Mouse (Mus musculus): ENCODE measurements around the gene Nkain1. TPM values are rescaled to one million over a fixed set of nuclear protein-coding genes. Genes with fewer than 3 reads are reported as not detected.

Gene Nkain1
- not detected in 2 replicates for polyA plus RNA-seq (2015; fragmentation: Nextera tagmentation; extraction: Ambion mirVana)

DNA sequence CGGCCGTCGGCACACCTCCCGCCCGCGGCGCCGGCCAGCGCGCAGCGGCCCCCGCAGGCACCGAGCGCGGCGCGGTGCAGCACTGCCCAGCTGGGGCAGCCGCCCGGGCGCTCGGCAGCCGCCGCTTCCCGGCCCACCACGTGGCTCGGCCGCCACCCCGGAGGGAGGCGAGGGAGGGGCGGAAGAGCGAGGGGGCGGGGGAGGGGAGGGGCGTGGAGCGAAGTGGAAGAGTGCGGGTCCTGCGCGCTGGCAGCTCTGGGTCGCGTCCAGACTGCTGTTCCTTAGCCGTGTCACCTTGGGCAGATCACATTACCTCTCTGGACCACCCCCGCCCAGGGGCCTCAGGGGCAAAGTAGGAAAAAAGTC is at the start of gene Nkain1:
Gene Nkain1, minus strand, starts transcription at position 126 of the 366 bp plus-strand sequence.
- H3K27ac ChIP-seq (replicated peaks) = no peak within 1 kb of the TSS
- peaks cover 77% of the 10 kb centered on the region for H3K27me3 ChIP-seq
- H3K4me3 ChIP-seq (replicated peaks) = peak within 1 kb of the TSS; percentile 51
- no peak within 1 kb of the TSS for H3K9ac ChIP-seq
- H3K9me3 ChIP-seq (replicated peaks) = no peaks in the 10 kb centered on the region
- no peak for ATAC-seq (ENCODE audit: insufficient read depth)
- H3K36me3 ChIP-seq (replicated peaks) = no peaks in the 10 kb centered on the region
- WGBS (ENCODE audit: insufficient replicate concordance) = under 1% methylated on average over 39 of the region's 41 CpGs
- peaks cover 14% of the 10 kb centered on the region for H3K4me1 ChIP-seq (replicated peaks)
- peak within 1 kb of the TSS; percentile 76 for H3K4me2 ChIP-seq

DNA sequence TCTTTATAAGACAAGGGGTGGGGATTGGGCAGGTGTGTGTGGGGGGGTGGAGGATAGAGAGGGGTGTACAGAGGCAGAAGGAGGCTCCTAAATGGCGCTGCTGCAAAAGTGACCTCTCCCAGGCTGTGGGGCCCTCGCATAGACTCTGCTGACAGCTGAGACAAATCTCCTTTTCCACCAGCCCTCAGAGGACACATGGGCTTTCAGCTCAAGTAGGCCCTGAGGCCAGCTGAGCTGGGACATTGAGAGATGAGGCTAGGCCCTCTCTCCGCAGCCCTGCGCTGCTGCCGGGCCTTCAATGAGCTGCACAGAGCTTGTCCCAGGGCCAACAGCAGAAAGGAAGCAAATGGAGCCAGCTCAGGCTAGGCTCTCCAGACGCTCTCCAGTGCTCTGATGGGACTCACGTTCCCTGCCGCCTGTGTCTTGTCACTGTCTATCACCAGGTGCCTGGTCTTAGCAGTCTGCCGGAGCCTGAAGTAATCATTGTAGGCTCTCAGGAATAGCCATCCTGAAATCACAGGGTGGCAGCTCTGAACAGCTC is 4.8 kb upstream of the Nkain1 start:
- WGBS (ENCODE audit: insufficient replicate concordance) = 70% methylated on average over 9 of the region's 9 CpGs
- no peak overlapping the region for H3K4me3 ChIP-seq (replicated peaks)
- no peak overlapping the region for H3K9ac ChIP-seq
- H3K4me1 ChIP-seq (replicated peaks) = peaks cover 4% of the 10 kb centered on the region; the same call in 1 of the 2 replicates
- H3K27ac ChIP-seq (replicated peaks) = no peak overlapping the region
- H3K4me2 ChIP-seq = no peak overlapping the region
- peaks cover 35% of the 10 kb centered on the region for H3K27me3 ChIP-seq
- no peak for ATAC-seq (ENCODE audit: insufficient read depth)
- H3K36me3 ChIP-seq (replicated peaks) = no peaks in the 10 kb centered on the region
- H3K9me3 ChIP-seq (replicated peaks) = no peaks in the 10 kb centered on the region

DNA sequence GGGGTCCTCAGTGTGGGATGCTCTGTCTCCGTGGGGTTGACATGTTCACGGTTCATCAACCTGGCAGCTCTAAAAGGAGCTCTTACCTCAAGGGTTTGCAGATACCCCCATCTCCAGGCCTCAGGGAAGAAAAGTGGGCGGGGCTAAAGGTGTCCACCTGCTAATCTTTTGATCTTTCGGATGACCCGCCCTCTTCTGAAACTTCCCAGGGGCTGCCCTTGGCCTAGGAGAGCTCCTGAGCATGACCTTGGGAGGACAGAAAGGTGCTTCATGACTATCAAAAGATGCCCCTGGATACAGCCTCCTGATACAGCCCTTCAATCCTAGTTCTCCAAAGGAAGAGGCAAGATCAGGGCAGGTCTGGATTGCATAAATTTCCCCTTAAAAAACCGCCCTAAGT is 3.1 kb upstream of the Nkain1 start:
- peaks cover 52% of the 10 kb centered on the region for H3K27me3 ChIP-seq
- H3K4me1 ChIP-seq (replicated peaks) = peaks cover 14% of the 10 kb centered on the region
- no peaks in the 10 kb centered on the region for H3K9me3 ChIP-seq (replicated peaks)
- H3K27ac ChIP-seq (replicated peaks) = no peak overlapping the region
- no peak overlapping the region for H3K4me2 ChIP-seq
- no peaks in the 10 kb centered on the region for H3K36me3 ChIP-seq (replicated peaks)
- ATAC-seq (ENCODE audit: insufficient read depth) = no peak
- no peak overlapping the region for H3K9ac ChIP-seq
- 56% methylated on average over 6 of the region's 6 CpGs for WGBS (ENCODE audit: insufficient replicate concordance)
- H3K4me3 ChIP-seq (replicated peaks) = no peak overlapping the region

DNA sequence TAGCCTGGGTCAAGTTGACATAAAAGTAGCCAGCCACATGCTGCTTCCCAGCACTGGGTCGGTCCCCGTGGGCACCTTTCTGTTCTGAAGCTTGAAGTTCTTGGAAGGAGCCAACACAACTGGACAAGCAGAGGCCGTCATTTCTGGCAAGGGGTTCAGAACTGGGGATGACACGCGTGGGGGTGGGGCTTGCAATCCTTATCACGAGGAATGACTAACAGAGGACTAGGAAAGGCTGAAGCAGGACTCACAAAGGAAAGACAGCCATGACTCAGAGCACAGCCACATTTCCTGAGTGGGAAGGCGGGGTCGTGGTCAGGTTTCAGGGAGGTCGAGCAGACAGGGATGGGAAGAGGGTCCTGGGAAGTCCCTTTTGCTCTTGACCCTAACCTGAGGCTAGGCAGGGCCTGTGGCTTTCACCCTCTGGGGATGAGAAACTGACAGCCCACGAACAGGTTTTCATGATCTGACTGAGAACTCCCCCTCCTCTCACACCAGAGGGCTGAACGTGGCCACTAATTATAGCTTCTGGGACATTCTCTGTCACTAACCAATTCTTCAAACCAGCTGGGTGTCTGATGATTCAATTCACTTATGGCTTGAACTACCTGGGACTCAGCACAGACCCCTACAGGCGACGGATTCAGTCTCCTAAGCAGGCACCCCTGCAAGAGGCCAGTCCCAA is 2.4 kb upstream of the Nkain1 start:
- no peaks in the 10 kb centered on the region for H3K36me3 ChIP-seq (replicated peaks)
- no peak overlapping the region for H3K4me3 ChIP-seq (replicated peaks)
- no peak for ATAC-seq (ENCODE audit: insufficient read depth)
- peaks cover 59% of the 10 kb centered on the region for H3K27me3 ChIP-seq
- no peaks in the 10 kb centered on the region for H3K9me3 ChIP-seq (replicated peaks)
- 35% methylated on average over 13 of the region's 13 CpGs for WGBS (ENCODE audit: insufficient replicate concordance)
- no peak overlapping the region for H3K4me2 ChIP-seq
- no peak overlapping the region for H3K27ac ChIP-seq (replicated peaks)
- no peak overlapping the region for H3K9ac ChIP-seq
- peaks cover 14% of the 10 kb centered on the region for H3K4me1 ChIP-seq (replicated peaks)

DNA sequence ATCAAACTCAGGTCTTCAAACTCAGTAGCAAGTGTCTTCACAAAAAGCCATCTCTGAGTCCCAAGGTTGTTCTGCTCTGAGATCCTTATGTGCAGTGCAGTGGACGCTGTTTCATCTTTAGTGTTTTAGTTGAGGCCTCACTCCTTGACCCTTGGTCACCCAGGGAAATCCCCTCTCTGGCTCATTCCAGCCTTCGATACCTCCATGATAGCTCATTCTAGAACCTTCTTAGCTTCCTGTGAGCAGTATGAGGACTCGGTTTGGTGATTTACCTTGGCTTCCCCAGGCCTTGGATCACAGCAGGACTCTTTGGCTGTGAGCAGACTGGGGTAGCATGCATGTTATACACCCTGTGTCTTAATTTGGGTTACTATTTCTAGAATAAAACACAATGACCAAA is 1.6 kb upstream of the Nkain1 start:
- H3K27ac ChIP-seq (replicated peaks) = no peak overlapping the region
- no peak overlapping the region for H3K4me3 ChIP-seq (replicated peaks)
- H3K4me1 ChIP-seq (replicated peaks) = peaks cover 14% of the 10 kb centered on the region
- no peak overlapping the region for H3K9ac ChIP-seq
- no peaks in the 10 kb centered on the region for H3K9me3 ChIP-seq (replicated peaks)
- H3K27me3 ChIP-seq = peaks cover 66% of the 10 kb centered on the region
- ATAC-seq (ENCODE audit: insufficient read depth) = no peak
- 67% methylated on average over 3 of the region's 3 CpGs for WGBS (ENCODE audit: insufficient replicate concordance)
- no peak overlapping the region for H3K4me2 ChIP-seq
- H3K36me3 ChIP-seq (replicated peaks) = no peaks in the 10 kb centered on the region

DNA sequence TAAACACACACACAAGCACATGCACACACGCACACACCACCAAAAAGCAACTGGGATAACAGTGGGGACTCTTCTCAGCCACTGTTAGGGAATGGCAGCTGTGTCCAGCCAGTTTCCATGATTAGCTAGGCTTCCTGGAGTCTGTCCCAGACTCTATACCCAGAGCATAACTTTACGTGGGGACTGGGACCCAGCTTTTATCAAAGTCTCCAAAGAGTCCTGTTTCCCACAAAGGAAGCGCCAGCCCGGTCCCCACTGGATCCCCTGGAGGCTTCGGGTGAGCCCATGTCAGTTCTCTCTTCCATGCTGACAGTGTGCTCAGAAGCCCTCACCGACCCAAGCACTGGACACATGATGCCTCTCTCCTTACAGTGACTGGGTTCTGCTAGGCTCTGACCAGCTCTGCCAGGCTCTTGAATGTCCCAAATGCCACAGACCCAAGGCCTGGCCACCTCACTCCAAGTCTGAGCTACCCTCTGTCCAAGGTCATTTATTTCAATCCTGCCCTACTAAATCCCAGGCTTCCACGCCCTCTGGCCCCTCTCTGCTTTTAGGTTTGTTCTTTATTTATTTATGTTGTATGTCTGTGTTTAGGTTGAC is 988 bp upstream of the Nkain1 start:
- ATAC-seq (ENCODE audit: insufficient read depth) = no peak
- H3K27me3 ChIP-seq = peaks cover 71% of the 10 kb centered on the region
- H3K4me2 ChIP-seq = no peak overlapping the region
- no peak overlapping the region for H3K9ac ChIP-seq
- no peak overlapping the region for H3K4me3 ChIP-seq (replicated peaks)
- 67% methylated on average over 7 of the region's 7 CpGs for WGBS (ENCODE audit: insufficient replicate concordance)
- no peaks in the 10 kb centered on the region for H3K9me3 ChIP-seq (replicated peaks)
- H3K36me3 ChIP-seq (replicated peaks) = no peaks in the 10 kb centered on the region
- no peak overlapping the region for H3K27ac ChIP-seq (replicated peaks)
- peaks cover 14% of the 10 kb centered on the region for H3K4me1 ChIP-seq (replicated peaks)

DNA sequence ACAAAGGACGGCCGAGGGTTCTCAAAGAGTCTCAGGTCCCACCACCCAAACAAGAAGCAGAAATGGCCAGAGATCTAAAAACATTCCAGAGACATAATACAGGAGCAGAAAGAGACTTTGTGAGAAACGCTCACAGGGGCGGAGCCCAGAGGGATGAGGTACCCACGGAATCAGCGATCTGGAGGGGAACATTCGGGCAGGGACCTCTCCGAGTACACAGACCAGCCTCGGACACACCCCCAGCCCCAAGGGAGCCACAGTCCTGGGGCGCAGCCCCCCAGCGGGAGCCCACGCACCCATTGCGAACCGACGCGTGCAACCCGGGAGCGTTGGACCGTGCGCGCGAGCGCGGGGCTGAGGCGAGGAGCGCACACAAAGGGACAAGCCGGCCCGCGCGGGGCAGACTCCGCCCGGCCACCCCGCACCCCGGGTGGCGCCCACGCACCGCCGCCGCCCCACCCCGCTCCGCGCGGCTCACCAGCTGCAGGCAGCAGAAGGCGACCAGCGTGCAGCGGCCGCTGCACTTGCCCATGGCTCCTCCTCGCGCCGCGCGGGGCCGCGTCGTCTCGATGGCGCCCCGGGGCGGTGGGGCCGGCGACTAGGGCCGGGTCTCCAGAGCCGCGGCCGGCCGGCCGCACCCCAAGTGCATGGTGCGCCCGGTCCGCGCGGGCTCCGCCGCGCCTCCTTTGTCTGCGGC is 474 bp downstream of the Nkain1 start:
- Histone ChIP-seq H3K4me1 (replicated peaks) (peaks cover 14% of the 10 kb centered on the region), H3K36me3 (replicated peaks) (no peaks in the 10 kb centered on the region), H3K9me3 (replicated peaks) (no peaks in the 10 kb centered on the region), H3K9ac (no peak overlapping the region), H3K4me3 (replicated peaks) (peak overlapping the region; percentile 51), H3K27me3 (peaks cover 79% of the 10 kb centered on the region), H3K4me2 (peak overlapping the region; percentile 76), H3K27ac (replicated peaks) (no peak overlapping the region)
- ATAC-seq (ENCODE audit: insufficient read depth) = no peak
- WGBS (ENCODE audit: insufficient replicate concordance) = under 1% methylated on average over 74 of the region's 76 CpGs

DNA sequence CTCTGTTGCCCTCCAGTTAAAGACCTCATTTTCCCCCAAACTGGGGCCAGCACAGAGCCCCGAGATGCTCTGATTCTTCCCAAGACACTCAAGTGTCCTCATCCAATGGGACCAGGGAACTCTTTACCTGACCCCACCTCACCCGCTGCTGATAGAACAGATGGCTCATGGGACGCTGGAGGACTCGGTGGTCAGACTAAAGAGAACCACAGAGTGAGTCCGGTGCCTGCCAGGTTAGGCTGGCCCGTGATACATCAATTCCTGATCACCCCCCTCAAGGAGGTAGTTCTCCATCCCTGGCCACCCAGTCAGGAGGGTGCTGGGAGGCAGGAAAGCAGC is 992 bp downstream of the Nkain1 start:
- Histone ChIP-seq H3K27ac (replicated peaks) (no peak overlapping the region), H3K4me2 (peak overlapping the region; percentile 76), H3K9me3 (replicated peaks) (no peaks in the 10 kb centered on the region), H3K36me3 (replicated peaks) (no peaks in the 10 kb centered on the region), H3K9ac (no peak overlapping the region), H3K27me3 (peaks cover 84% of the 10 kb centered on the region), H3K4me3 (replicated peaks) (peak overlapping the region; percentile 51; the same call in 1 of the 2 replicates), H3K4me1 (replicated peaks) (peaks cover 14% of the 10 kb centered on the region)
- no peak for ATAC-seq (ENCODE audit: insufficient read depth)
- WGBS (ENCODE audit: insufficient replicate concordance) = 3% methylated on average over 6 of the region's 6 CpGs

DNA sequence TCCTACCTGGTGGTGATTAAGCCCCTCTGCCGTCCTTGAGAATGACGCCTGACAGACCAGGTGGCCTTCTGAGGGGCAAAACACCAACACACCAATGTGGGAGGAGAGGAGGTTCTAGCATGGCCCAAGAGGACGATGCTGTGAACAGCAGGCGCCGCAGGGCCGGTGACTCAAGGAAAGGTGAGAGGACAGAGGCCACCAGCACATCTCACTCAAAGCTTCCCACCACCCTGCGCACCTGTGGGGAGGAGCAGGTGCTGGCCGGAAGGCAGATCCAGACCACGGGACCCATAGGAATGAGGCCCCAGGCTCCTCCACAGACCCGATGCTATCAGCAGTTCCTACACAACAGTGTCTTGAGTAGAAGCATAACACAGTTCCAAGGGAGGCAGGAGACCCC is 1.4 kb downstream of the Nkain1 start:
- no peak overlapping the region for H3K27ac ChIP-seq (replicated peaks)
- no peak overlapping the region for H3K4me3 ChIP-seq (replicated peaks)
- no peak overlapping the region for H3K9ac ChIP-seq
- ATAC-seq (ENCODE audit: insufficient read depth) = no peak
- 36% methylated on average over 10 of the region's 10 CpGs for WGBS (ENCODE audit: insufficient replicate concordance)
- H3K4me2 ChIP-seq = no peak overlapping the region
- H3K4me1 ChIP-seq (replicated peaks) = peaks cover 14% of the 10 kb centered on the region
- no peaks in the 10 kb centered on the region for H3K9me3 ChIP-seq (replicated peaks)
- no peaks in the 10 kb centered on the region for H3K36me3 ChIP-seq (replicated peaks)
- peaks cover 87% of the 10 kb centered on the region for H3K27me3 ChIP-seq

DNA sequence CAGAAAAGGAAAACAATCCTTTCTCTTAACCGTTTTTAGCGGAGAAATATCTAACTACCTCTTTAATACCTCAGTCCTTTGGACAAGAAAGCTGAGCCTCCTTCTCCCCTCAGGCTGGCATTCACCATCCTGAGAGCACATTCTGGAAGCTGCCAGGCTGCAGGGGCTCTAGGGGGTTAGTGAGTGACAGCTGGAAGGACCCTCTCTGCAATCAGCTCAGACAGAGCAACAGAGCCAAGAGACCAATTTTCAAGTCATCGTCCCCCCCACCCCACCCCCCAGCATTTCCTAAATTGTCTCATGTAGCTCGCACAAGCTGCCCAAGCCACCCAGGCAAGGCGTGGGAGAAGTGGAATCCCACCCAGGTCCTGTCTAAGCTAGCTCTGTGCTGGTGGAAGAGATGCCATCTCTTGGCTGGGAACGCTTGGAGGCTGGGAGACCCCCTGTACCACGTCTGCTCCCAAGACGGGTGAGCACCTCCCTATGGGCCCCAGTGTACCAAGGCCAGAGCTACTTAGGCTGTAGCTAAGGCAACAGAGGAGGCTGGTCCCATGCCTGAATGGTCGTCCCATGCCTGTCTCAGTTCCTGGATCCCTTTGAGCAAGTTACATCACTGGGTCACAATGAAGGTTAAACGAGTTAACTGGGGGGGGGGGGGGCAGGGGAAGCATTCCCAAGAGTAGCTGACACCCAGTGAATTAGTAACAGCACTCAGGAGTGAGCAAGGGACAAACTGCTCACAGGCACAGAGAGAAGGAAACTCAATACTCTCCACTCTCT is 2.8 kb downstream of the Nkain1 start:
- Histone ChIP-seq H3K36me3 (replicated peaks) (no peaks in the 10 kb centered on the region), H3K4me3 (replicated peaks) (no peak overlapping the region), H3K27ac (replicated peaks) (no peak overlapping the region), H3K27me3 (peaks cover 76% of the 10 kb centered on the region), H3K4me1 (replicated peaks) (peaks cover 14% of the 10 kb centered on the region), H3K9me3 (replicated peaks) (no peaks in the 10 kb centered on the region), H3K9ac (no peak overlapping the region), H3K4me2 (no peak overlapping the region)
- WGBS (ENCODE audit: insufficient replicate concordance) = 55% methylated on average over 10 of the region's 10 CpGs
- no peak for ATAC-seq (ENCODE audit: insufficient read depth)

Data from liver, embryonic 15.5 days (tissue).